Mouse (Mus musculus): ENCODE measurements around the gene Rhod. TPM values are rescaled to one million over a fixed set of nuclear protein-coding genes. Genes with fewer than 3 reads are reported as not detected.
A peak's percentile ranks its signal among the peaks of the same experiment; 100 is the strongest.

Rhod gene
- total and polyA plus RNA-seq, 3 experiments: 0.06 TPM; not detected in 2

DNA sequence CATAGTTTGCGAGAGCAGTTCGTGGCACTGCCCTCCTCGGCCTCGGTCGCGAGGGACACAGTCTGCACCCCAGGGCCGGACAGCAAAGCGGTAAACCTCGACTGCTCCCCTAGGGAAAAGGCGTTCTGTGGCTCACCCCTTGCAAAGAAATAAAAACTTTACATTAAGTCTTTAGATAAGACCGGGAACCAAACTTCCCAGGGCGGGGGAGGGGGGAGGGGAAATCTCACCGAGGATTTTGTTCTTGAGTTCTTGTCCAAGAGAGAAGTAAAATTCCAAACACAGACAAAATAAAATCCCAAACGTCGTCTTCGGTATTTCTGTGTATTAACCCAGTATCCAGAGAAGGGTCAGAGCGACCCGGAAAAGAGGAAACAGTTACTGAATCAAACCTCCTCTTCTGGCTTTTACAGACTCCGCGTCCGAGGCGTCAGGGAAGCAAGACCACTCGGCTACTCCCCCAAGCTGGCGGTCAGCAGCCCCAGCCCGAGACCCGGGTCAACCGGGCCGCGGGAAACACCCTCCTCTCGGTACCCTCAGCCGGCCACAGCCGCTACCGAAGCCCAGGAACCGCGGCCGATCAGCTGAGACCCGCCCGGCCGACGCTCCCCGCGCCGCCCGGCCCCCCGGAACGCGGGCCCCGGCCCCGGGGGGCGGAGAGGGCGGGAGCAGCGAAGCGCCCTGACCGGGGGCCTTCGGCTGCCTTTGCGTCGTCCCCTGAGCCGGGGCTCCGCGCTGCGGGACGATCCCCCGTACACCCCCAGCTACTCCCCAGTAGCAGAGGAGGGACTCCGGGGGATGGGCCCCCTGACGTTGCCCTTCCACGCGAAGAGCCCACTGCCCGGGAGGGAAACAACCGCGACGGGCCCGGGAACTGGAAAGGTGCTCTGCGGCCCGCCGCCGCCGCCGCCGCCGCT, 42.9 kb downstream of the Rhod start (continued):
- TF ChIP-seq MAZ (IDR thresholded peaks at IDR 0.05; ENCODE audit: low read depth, low read length): no peak; the same call in 1 of the 2 replicates
- peak; percentile 78 for TF ChIP-seq CHD1 (IDR thresholded peaks at IDR 0.05; ENCODE audit: low read depth, low read length)

DNA sequence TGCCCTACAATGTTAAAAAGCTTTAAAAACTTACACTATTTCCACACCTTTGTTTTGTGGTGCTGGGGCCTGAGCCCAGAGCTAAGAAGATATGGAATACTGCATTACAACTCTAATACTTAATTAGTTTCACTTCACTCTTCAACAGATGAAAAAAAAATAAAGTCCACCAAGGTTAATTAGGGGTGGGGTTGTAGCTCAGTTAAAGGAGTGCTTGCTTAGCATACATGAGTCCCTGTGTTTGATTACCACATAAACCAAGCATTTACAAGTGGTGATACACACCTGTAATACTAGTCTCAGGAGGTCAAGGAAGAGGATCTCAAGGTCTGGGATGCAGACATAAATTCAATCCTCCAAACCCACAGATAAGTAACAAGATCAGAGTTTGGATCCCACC, 52.0 kb downstream of the Rhod start:
- Histone ChIP-seq H3K27ac (ENCODE audit: control insufficient read depth, low read depth, low read length) (no peak overlapping the region), H3K79me2 (ENCODE audit: control insufficient read depth, insufficient read depth, low read length, poor library complexity) (peaks cover 29% of the 10 kb centered on the region), H3K9me3 (replicated peaks; ENCODE audit: insufficient read depth, low read length) (no peaks in the 10 kb centered on the region), H3K4me3 (ENCODE audit: control insufficient read depth in 1 of 2, insufficient read depth in 1 of 2, low read depth in 2 of 2, low read length in 2 of 2) (no peak overlapping the region), H3K9ac (ENCODE audit: control insufficient read depth, low read depth, low read length, poor library complexity, severe bottlenecking) (no peak overlapping the region), H3K4me1 (ENCODE audit: control insufficient read depth in 1 of 2, insufficient read depth in 2 of 2, low read length in 2 of 2) (peaks cover 3% of the 10 kb centered on the region in 2 experiments; a peak in 1 of 4 replicates), H3K27me3 (ENCODE audit: control insufficient read depth in 1 of 2, insufficient read depth in 2 of 2, low read length in 2 of 2) (no peaks in the 10 kb centered on the region), H3K36me3 (ENCODE audit: control insufficient read depth in 1 of 2, insufficient read depth in 2 of 2, low read length in 2 of 2) (peaks cover 21 to 38% of the 10 kb centered on the region in 2 experiments)
- TF ChIP-seq MYC (IDR thresholded peaks at IDR 0.05; ENCODE audit: low read depth, low read length): no peak
- no peak for TF ChIP-seq ZMIZ1 (IDR thresholded peaks at IDR 0.05; ENCODE audit: low read depth, low read length)
- no peak for TF ChIP-seq HCFC1 (IDR thresholded peaks at IDR 0.05; ENCODE audit: low read depth, low read length)
- no peak for TF ChIP-seq RAD21 (IDR thresholded peaks at IDR 0.05; ENCODE audit: low read depth, low read length)
- no peak for TF ChIP-seq USF2 (IDR thresholded peaks at IDR 0.05; ENCODE audit: borderline replicate concordance in 1 of 2, insufficient read depth in 1 of 2, low read depth in 1 of 2, low read length in 2 of 2)
- TF ChIP-seq RCOR1 (IDR thresholded peaks at IDR 0.05; ENCODE audit: low read depth, low read length): no peak
- TF ChIP-seq POLR2A (IDR thresholded peaks at IDR 0.05; ENCODE audit: control insufficient read depth in 1 of 2, insufficient read depth in 1 of 2, low read depth in 1 of 2, low read length in 2 of 2, poor library complexity in 1 of 2): no peak
- TF ChIP-seq E2F4 (IDR thresholded peaks at IDR 0.05; ENCODE audit: borderline replicate concordance, low read depth, low read length): no peak
- no peak for TF ChIP-seq MXI1 (IDR thresholded peaks at IDR 0.05; ENCODE audit: low read depth, low read length)
- TF ChIP-seq KAT2A (conservative IDR thresholded peaks at IDR 0.05; ENCODE audit: low read depth, low read length): no peak
- TF ChIP-seq MAFK (IDR thresholded peaks at IDR 0.05; ENCODE audit: borderline replicate concordance, low read depth, low read length): no peak
- TF ChIP-seq ELF1 (IDR thresholded peaks at IDR 0.05; ENCODE audit: low read depth, low read length): no peak
- TF ChIP-seq CHD1 (IDR thresholded peaks at IDR 0.05; ENCODE audit: low read depth, low read length): no peak
- TF ChIP-seq GABPA (IDR thresholded peaks at IDR 0.05; ENCODE audit: low read depth, low read length): no peak
- no peak for TF ChIP-seq CTCF (IDR thresholded peaks at IDR 0.05 in 2 of 3, conservative IDR thresholded peaks at IDR 0.05 in 1 of 3; ENCODE audit: control insufficient read depth in 1 of 3, insufficient read depth in 1 of 3, low read depth in 2 of 3, low read length in 3 of 3, poor library complexity in 1 of 3, severe bottlenecking in 1 of 3)
- no peak for TF ChIP-seq ZNF384 (IDR thresholded peaks at IDR 0.05; ENCODE audit: low read depth, low read length)
- no peak for DNase-seq (ENCODE audit: low read depth, low spot score)

Measured in MEL (cell line).